Mouse (Mus musculus) myocyte (in vitro differentiated cells): Measurements from ENCODE around the gene Spag9. TPM values are rescaled to one million over a fixed set of nuclear protein-coding genes. Genes with fewer than 3 reads are reported as not detected.

Experiments
- H3K27me3 ChIP-seq: one replicate; pipeline ENCODE4 v1.6.1; 2011; ENCODE audit not compliant: control insufficient read depth, insufficient read depth, insufficient read length
- H3K36me3 ChIP-seq: one replicate; pipeline ENCODE4 v1.6.1; 2011; ENCODE audit not compliant: control insufficient read depth, insufficient read depth
- H3K4me2 ChIP-seq: one replicate; pipeline ENCODE4 v1.6.1; 2011; ENCODE audit warnings: low read depth, control low read depth
- H3K4me3 ChIP-seq: one replicate; pipeline ENCODE4 v1.5.1; 2011; ENCODE audit warnings: mild to moderate bottlenecking, control low read depth, moderate library complexity
- H3K79me2 ChIP-seq: one replicate; pipeline ENCODE4 v1.6.1; 2011; ENCODE audit not compliant: control insufficient read depth, insufficient read depth
- H3ac ChIP-seq: one replicate; pipeline ENCODE4 v1.6.1; 2011; ENCODE audit not compliant: control insufficient read depth, insufficient read length
- CEBPB ChIP-seq: IDR thresholded peaks from 2 replicates; pipeline ENCODE4 v1.6.1; 2011; ENCODE audit warnings: mild to moderate bottlenecking, moderate library complexity; ENCODE audit not compliant: poor library complexity, insufficient read depth, severe bottlenecking
- E2F4 ChIP-seq: IDR thresholded peaks from one replicate; pipeline ENCODE4 v1.6.1; 2011; ENCODE audit warnings: mild to moderate bottlenecking, control low read depth, moderate library complexity; ENCODE audit not compliant: insufficient read depth
- MAX ChIP-seq: IDR thresholded peaks from one replicate; pipeline ENCODE4 v1.6.1; 2011; ENCODE audit warnings: low read depth, mild to moderate bottlenecking, control low read depth
- MYOD1 ChIP-seq, 3 experiments: IDR thresholded peaks; one replicate each; pipeline ENCODE4 v1.6.1; 2011; ENCODE audit warnings: control low read depth in 2 of 3, low read depth in 2 of 3, mild to moderate bottlenecking in 2 of 3, moderate library complexity in 1 of 3; ENCODE audit not compliant: insufficient read length in 2 of 3, control insufficient read depth in 1 of 3
- MYOG ChIP-seq, 3 experiments: IDR thresholded peaks; one replicate each; pipeline ENCODE4 v1.6.1; 2011; ENCODE audit warnings: control low read depth in 2 of 3, low read depth in 2 of 3, mild to moderate bottlenecking in 2 of 3; ENCODE audit not compliant: insufficient read length in 2 of 3, control insufficient read depth in 1 of 3, insufficient read depth in 1 of 3
- POLR2A ChIP-seq: IDR thresholded peaks from one replicate; pipeline ENCODE4 v1.6.1; 2011; ENCODE audit warnings: low read depth, mild to moderate bottlenecking, control low read depth, moderate library complexity; ENCODE audit not compliant: insufficient read length
- POLR2AphosphoS2 ChIP-seq: IDR thresholded peaks from one replicate; pipeline ENCODE4 v1.6.1; 2011; ENCODE audit warnings: low read depth, control low read depth; ENCODE audit not compliant: insufficient read length
- REST ChIP-seq: IDR thresholded peaks from one replicate; pipeline ENCODE4 v1.6.1; 2011; ENCODE audit warnings: mild to moderate bottlenecking, control low read depth, moderate library complexity; ENCODE audit not compliant: insufficient read depth, insufficient read length
- SRF ChIP-seq: IDR thresholded peaks from one replicate; pipeline ENCODE4 v1.6.1; 2011; ENCODE audit warnings: low read depth; ENCODE audit not compliant: control insufficient read depth, insufficient read length
- TCF12 ChIP-seq: IDR thresholded peaks from one replicate; pipeline ENCODE4 v1.6.1; 2011; ENCODE audit warnings: mild to moderate bottlenecking, control low read depth; ENCODE audit not compliant: poor library complexity, insufficient read depth, severe bottlenecking
- TCF3 ChIP-seq: IDR thresholded peaks from one replicate; pipeline ENCODE4 v1.6.1; 2011; ENCODE audit warnings: low read depth, control low read depth; ENCODE audit not compliant: insufficient read length
- USF1 ChIP-seq: IDR thresholded peaks from one replicate; pipeline ENCODE4 v1.6.1; 2011; ENCODE audit warnings: low read depth, mild to moderate bottlenecking, control low read depth, moderate library complexity
- polyA plus RNA-seq: library from polyadenylated mRNA; unstranded; fragments of >200 nt; fragmentation: generic; extraction: Trizol; gene quantifications from one replicate; pipeline ENCODE4 v1.2.1, GENCODE M21; 2012; ENCODE audit warnings: missing spikeins

Gene Spag9
- polyA plus RNA-seq, 1 experiment, result 16.9 TPM

DNA sequence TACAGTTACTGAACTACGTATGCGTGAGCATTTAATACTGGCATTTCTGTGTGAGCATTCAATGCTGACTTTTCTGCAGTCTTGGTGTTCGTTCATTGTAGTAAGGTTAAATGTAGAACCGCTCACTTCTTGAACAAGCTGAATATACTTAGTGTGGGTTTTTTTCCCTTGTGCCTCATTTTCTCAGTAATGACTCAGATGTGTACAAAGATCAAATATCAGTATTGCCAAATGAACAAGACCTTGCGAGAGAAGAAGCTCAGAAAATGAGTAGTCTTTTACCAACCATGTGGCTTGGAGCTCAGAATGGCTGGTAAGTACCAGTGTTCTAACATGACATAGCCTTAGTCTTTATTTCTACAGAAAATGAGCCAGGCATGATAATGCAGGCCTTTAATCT, 102.9 kb downstream of the Spag9 start:
- Histone ChIP-seq H3ac (no peak overlapping the region), H3K4me2 (no peak overlapping the region), H3K27me3 (no peaks in the 10 kb centered on the region), H3K36me3 (peaks cover 48% of the 10 kb centered on the region), H3K4me3 (no peak overlapping the region), H3K79me2 (no peaks in the 10 kb centered on the region)
- TF ChIP-seq POLR2A (no peak), SRF (no peak), POLR2AphosphoS2 (no peak), REST (no peak), E2F4 (no peak), MYOD1 (IDR thresholded peaks at IDR 0.05; ENCODE audit: control insufficient read depth in 1 of 3, insufficient read length in 2 of 3, low read depth in 2 of 3) (no peak), TCF3 (no peak), MAX (no peak), CEBPB (no peak), USF1 (no peak), TCF12 (no peak), MYOG (IDR thresholded peaks at IDR 0.05; ENCODE audit: control insufficient read depth in 1 of 3, insufficient read depth in 1 of 3, insufficient read length in 2 of 3, low read depth in 2 of 3) (no peak)

DNA sequence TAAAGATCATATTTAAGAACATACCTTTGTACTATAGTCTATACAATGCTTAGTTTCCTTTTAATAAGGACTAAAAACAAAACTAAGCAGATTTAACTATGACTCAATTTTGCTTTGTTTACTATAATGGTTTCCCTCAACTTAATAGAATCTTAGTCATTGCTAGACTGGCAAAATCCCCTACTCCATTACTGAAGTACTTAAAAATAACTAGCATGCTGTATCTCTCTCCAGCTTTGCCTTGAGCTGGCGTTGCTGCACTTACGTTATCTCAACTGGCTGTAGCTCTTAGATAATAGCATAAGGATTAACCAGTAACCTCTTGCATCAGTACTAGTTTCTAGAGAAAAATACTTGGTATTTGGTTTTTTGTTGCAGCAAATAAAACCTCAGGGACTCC, 117.9 kb downstream of the Spag9 start:
- Histone ChIP-seq H3K27me3 (no peaks in the 10 kb centered on the region), H3K4me2 (no peak overlapping the region), H3K79me2 (no peaks in the 10 kb centered on the region), H3ac (no peak overlapping the region), H3K36me3 (peaks cover 47% of the 10 kb centered on the region), H3K4me3 (no peak overlapping the region)
- TF ChIP-seq SRF (no peak), TCF3 (no peak), POLR2A (no peak), POLR2AphosphoS2 (no peak), REST (no peak), USF1 (no peak), TCF12 (no peak), E2F4 (no peak), MAX (no peak), MYOD1 (IDR thresholded peaks at IDR 0.05; ENCODE audit: control insufficient read depth in 1 of 3, insufficient read length in 2 of 3, low read depth in 2 of 3) (no peak), CEBPB (no peak), MYOG (IDR thresholded peaks at IDR 0.05; ENCODE audit: control insufficient read depth in 1 of 3, insufficient read depth in 1 of 3, insufficient read length in 2 of 3, low read depth in 2 of 3) (no peak)

DNA sequence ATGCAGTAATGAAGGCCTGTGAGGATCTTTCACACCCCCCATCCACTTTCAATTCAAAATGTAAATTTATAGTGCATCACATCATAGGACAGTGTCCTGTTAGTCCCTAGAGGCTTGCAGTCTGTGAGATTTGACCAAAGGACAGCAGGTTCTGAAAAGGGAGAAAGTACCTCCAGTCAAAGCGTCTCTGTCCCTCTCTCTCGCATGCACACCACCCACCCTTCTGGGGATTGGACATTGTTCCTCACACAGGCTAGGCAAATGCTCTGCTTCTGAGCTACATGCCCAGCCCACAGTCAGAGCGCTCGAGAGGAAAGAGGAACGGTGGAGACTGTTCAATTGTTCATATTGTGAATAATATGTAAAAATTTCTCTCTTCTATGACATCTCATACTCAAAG, 119.5 kb downstream of the Spag9 start:
- Histone ChIP-seq H3K4me3 (no peak overlapping the region), H3K4me2 (no peak overlapping the region), H3ac (no peak overlapping the region), H3K79me2 (no peaks in the 10 kb centered on the region), H3K36me3 (peaks cover 44% of the 10 kb centered on the region), H3K27me3 (no peaks in the 10 kb centered on the region)
- TF ChIP-seq POLR2AphosphoS2 (no peak), SRF (no peak), REST (no peak), CEBPB (no peak), POLR2A (no peak)

DNA sequence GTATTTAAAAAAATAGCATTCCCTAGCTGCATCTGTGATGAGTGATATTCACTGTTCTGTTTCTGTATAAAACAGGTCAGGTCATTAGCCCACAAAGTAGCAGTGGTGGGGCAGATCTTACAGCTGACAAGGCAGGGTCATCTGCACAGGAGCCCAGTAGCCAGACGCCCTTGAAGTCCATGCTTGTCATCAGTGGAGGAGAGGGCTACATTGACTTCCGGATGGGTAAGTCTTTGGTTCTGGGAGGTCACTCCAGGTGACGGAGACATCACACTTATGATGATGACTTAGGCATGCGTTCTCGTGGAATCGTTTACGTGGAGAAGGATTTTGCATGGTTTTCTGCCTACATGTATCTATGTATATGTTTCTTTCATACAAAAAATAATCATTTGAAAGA, 120.8 kb downstream of the Spag9 start:
- H3K79me2 ChIP-seq, result no peaks in the 10 kb centered on the region
- no peak overlapping the region for H3K4me2 ChIP-seq
- H3ac ChIP-seq, result no peak overlapping the region
- peaks cover 40% of the 10 kb centered on the region for H3K36me3 ChIP-seq
- no peak for TF ChIP-seq E2F4
- TF ChIP-seq REST, result no peak
- TF ChIP-seq TCF3, result no peak
- TF ChIP-seq POLR2A, result no peak
- TF ChIP-seq MYOG (IDR thresholded peaks at IDR 0.05; ENCODE audit: control insufficient read depth in 1 of 3, insufficient read depth in 1 of 3, insufficient read length in 2 of 3, low read depth in 2 of 3), result no peak
- TF ChIP-seq TCF12, result no peak
- no peak for TF ChIP-seq MAX
- no peak for TF ChIP-seq SRF
- TF ChIP-seq MYOD1 (IDR thresholded peaks at IDR 0.05; ENCODE audit: control insufficient read depth in 1 of 3, insufficient read length in 2 of 3, low read depth in 2 of 3), result no peak
- TF ChIP-seq CEBPB, result no peak
- no peak for TF ChIP-seq POLR2AphosphoS2
- TF ChIP-seq USF1, result no peak
- H3K27me3 ChIP-seq, result no peaks in the 10 kb centered on the region
- H3K4me3 ChIP-seq, result no peak overlapping the region

DNA sequence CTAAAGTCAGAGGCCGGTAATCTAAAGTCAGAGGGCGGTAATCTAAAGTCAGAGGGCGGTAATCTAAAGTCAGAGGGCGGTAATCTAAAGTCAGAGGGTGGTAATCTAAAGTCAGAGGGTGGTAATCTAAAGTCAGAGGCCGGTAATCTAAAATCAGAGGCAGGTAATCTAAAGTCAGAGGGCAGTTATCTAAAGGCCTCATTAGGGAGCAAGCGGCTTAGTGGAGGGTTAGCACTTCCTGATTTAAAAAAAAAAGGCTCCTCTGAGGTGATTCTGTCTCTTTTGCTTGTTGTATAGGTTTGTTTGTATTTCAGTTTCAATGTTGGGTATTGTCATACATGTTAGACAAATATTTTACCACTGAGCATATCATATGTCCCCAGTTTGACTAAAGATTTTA, 121.9 kb downstream of the Spag9 start:
- peaks cover 36% of the 10 kb centered on the region for H3K36me3 ChIP-seq
- H3K4me3 ChIP-seq, result no peak overlapping the region
- H3ac ChIP-seq, result no peak overlapping the region
- H3K4me2 ChIP-seq, result no peak overlapping the region
- no peak for TF ChIP-seq MYOD1 (IDR thresholded peaks at IDR 0.05; ENCODE audit: control insufficient read depth in 1 of 3, insufficient read length in 2 of 3, low read depth in 2 of 3)
- no peaks in the 10 kb centered on the region for H3K79me2 ChIP-seq
- no peaks in the 10 kb centered on the region for H3K27me3 ChIP-seq
